Mouse (Mus musculus): Measurements from ENCODE around the gene Ptges2.
A peak's percentile ranks its signal among the peaks of the same experiment; 100 is the strongest.

DNA sequence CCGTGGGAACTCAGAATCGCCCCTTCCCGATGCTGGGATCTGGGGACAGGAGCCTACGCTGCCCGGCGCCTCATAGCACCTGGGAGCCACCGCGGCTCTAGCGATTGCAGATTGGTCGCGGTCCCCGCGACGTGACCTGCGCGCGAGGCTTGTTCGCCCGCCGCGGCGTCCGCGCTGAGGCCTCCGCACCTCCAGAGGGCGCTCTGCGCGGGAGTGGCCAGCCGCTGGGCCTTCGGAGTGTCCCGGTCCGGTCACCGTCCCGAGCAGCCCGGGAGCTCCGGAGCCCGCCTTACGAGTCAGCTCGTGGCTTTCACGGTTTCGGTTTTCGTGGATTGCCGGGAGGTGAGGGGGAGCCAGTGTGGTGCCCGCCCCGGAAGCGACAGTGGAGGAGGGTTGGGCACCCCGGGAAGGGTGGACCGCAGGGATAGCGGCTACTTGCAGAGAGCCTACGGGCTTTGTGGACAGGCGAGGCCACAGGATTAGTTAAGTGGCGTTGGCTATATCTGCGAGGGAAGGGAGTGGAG lies 32.8 kb upstream of the Ptges2 start:
- peak; percentile 93 for TF ChIP-seq CTCF (IDR thresholded peaks at IDR 0.05; ENCODE audit: low read depth)
- TF ChIP-seq EP300 (optimal IDR thresholded peaks at IDR 0.05): no peak
